Mouse (Mus musculus) thymus, adult 18-20 months (tissue): ENCODE measurements around the gene Prss53.
"Not testable (repeated sequence)": the region's sequence is repeated elsewhere in the genome, so short reads cannot be mapped to it uniquely, and the experiment has no call there.

Experiments
- DNase-seq, 2 experiments: peaks; one replicate each; pipeline ENCODE4 v3.0.0; 2022; ENCODE audit warnings: mixed read lengths in 2 of 2

The Prss53 gene

GRCm38 (mm10) chr7:127908656-127909055 is 17.9 kb upstream of the Prss53 start:
- no peak for DNase-seq

GRCm38 (mm10) chr7:127907939-127908338 is 17.2 kb upstream of the Prss53 start:
- no peak for DNase-seq

GRCm38 (mm10) chr7:127903971-127904796 is 13.4 kb upstream of the Prss53 start, which contains the start of gene Bckdk:
TSS of gene Bckdk (plus strand) at chr7:127904082.
- peak; percentile 57 to 62 for DNase-seq

DNA sequence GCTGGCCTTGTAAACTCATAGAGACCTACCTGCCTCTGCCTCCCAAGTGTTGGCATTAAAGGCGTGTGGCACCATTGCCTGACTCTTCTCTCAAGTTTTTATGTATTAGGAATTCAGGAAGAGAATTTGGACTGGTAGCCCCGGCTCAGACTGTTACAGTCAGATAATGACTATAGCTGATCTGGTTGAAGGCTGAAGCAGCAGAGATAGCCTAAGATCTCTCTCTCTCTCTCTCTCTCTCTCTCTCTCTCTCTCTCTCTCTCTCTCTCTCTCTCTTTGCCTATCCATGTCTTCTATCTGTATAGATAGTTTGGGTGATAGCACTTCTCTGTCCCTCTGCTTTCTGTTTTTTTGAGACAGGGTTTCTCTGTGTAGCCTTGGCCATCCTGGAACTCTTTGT is 11.0 kb upstream of the Prss53 start:
- no peak for DNase-seq

- DNase-seq: no peak
Measured at GRCm38 (mm10) chr7:127899997-127900396, 9.2 kb upstream of the Prss53 start.

DNA sequence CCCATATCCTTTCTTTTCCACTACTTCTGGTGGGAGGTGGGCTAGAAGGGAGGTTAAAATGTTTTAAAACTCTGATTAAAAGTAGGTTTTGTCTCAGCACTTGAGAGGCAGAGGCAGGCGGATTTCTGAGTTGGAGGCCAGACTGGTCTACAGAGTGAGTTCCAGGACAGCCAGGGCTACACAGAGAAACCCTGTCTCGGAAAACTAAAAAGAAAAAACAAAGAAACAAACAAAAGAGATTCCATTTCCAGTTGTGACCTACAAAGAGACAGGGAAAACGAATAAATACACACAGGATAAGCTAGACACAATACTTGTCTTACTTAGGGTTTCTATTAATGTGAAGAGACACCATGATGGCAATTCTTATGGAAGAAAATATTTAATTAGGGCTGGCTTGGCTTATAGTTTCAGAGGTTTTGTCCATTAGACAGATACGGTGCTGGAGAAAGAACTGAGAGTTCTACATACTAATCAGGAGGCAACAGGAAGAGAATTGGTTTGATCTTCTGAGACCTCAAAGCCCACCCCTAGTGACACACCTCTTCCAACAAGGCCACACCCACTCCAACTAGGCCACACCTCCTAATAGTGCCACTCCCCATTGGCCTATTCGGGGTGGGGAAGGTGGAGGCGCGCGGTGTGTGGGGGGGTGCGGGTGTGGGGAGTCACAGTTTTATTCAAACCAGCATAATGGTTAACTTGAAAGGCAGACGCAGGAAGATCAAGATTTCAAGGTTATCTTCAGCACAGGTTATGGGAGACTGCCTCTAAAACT is 7.6 kb upstream of the Prss53 start:
- DNase-seq: no peak

DNA sequence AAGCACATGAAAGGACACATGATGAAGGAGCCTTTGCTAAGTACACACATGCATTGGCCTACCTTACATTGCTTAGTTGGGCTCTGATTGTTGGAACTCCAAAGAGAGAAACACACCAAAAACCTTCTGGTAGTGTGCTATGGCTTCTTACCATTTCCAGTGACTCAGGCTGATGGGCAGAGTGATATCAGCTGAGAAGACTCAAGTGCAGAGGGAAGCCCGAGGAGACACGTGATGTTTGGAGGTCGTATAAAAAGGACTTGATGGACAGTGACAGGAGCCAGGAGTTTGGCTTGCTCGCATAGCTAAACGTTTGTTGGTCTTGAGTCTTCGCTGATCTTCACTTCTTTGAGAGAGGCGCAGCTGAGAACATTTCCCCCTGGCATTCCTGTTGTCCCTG is 6.8 kb upstream of the Prss53 start:
- no peak for DNase-seq

GRCm38 (mm10) chr7:127896384-127896783 is 5.6 kb upstream of the Prss53 start:
- DNase-seq: peak in 1 of 2 experiments; percentile 53

- not testable (repeated sequence) for DNase-seq
Measured at GRCm38 (mm10) chr7:127895891-127896290, 5.1 kb upstream of the Prss53 start.

DNA sequence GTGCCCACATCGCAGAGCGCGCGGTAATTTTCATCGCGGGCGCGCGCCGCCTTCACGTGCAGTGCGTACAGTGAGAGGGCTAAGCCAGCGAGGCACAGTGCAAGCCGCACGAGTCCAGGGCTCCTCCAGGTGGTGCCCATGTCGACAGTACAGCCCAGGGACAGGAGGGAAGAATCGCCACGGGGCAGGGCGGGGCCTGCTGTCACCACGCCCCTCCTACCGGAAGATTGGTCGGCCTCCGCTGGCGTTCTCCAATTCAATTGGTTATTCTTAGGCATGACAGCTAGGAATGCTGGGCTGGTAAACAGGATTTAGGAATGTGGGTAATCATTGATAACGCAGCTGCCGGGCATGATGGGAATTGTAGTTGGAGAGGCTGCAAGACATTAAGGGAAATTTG is 4.7 kb upstream of the Prss53 start, which contains the start of the genes Gm21974 and Vkorc1:
Gene Gm21974, minus strand, starts transcription at position 13 of the 400 bp plus-strand sequence.
Gene Vkorc1, minus strand, starts transcription at position 176 of the 400 bp plus-strand sequence.
- DNase-seq: peak; percentile 83 to 88

- DNase-seq: no peak
Measured at GRCm38 (mm10) chr7:127894480-127894879, 3.7 kb upstream of the Prss53 start.

DNA sequence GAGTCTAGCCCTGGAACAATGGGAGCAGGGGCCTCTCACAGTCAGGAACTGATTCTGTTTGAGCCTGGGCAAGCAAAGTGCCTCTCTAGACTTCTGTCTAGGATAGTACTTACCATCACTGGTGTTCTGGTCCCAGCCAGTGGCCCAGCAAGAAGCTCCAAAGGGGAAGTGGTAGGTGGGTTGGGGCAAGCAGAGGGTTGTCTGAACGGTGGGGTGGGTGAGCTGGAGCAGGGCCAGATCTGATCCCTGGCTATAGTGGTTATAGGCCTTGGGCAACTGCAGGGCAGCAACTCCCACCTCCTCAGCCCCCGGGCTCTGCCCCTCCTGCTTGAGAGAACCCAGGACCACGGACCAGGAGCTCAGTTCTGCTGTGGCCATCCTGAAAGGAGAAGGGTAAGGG is 1.9 kb downstream of the Prss53 start:
- no peak for DNase-seq

DNA sequence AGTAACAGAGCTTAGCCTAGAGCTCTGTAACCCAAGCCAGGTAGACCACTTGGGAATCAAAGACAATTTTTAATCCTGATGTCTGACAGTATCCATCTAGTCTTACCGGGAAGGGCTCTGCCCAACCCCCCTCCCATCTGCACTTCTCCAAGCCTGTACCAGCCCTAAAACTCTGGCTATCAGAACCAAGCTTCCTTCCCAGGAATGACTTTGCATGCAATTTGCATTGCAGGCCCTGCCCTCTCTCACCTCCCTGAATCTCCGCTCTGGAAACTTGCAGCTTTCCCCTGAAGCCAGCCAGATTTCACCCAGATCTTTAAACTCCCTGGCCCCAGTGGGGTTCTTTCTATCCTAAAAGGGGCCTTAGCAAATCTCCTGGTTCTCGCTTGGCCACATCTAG is 3.0 kb downstream of the Prss53 start:
- DNase-seq: no peak

GRCm38 (mm10) chr7:127887191-127887590 is 3.6 kb downstream of the Prss53 start:
- no peak for DNase-seq

DNA sequence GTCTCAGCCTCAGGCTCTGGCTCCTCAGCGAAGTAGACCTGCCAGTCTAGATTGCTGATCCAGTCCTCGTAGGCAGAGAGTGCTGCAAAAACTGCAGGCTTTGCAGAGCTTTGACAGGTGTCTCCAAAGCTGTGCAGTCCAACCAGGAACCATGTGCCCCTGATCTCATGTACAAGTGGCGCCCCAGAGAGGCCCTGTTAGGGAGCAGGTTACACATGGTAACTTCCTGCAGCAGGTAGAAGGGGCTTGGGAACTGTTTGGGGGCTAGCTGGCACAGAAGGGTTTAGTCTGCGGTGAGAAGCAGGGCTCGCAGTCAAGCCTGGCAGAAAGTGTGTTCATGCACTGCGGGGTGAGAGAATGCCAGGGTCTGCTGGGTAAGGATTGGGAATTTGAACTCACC is 4.2 kb downstream of the Prss53 start:
- DNase-seq: no peak

GRCm38 (mm10) chr7:127885951-127886350 is 4.8 kb downstream of the Prss53 start:
- no peak for DNase-seq

DNA sequence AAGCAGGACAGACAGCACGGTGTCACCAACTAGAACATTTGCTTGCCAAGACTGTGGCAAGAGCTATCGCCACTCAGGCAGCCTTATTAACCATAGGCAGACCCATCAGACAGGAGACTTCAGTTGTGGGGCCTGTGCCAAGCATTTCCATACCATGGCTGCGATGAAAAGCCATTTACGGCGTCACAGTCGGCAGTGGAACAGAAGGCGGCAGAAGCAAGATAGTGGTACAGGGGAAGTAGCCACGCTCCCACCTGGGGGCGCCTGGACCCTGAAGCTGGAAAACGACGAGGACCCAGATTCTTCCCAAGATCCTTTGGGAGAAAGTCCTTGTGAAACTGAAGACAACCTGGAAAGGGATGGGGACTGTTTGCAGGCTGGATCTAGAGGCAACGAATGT is 10.3 kb downstream of the Prss53 start:
- no peak for DNase-seq

DNA sequence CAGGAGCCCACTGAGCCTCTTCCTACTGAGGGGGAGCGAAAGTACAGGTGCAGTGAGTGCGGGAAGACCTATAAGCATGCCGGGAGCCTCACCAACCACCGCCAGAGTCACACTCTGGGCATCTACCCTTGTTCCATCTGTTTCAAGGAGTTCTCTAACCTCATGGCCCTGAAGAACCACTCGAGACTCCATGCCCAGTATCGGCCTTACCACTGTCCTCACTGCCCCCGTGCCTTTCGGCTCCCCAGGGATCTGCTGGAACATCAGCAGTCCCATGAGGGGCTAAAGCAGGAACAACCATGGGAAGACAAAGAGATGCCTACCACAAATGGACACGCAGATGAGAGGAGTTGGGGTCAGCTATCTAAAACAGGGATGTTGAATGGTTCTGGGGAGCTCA is 11.5 kb downstream of the Prss53 start:
- DNase-seq: no peak

DNA sequence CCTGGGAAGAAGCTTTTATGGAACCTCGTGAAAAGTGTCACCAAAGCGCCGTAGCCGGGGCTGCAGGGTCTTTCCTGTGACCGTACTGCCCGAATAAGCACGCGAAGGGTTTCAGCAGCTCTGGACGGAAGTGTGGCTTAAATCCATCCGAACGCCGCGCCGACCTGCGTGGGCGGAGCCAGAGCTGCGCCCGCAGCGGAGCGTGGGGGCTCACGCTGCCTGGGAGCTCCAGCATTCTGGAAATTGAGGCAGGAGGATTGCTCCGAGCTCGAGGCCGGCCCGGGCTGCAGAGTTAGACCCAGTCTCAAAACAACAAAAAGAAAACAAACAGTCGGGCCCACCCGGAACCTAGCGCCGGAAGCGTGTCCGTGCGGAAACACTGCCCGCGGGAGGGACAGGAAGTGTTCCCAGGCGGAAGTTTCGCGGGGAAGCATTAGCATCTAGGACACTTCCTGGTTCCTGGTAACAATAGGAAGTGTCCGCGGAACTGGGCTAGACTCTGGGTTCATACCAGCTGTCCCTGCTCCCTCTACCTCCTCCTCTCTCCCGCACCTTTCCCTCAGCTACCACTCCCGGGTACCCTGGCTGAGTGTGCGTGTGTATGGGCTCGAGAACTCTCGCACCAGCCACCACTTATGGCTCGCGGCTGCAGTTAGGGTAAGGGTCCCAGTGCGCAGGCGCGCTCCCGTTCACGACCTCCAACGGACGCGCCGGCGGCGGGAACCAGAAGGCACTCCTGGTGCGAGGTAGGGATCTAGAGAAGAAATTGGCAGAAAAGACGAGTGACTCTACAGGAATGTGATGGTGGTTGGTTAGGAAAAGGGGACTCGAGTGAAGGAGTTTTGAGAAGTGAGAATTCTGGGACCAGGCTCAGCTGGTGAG is 14.1 kb downstream of the Prss53 start, which contains the start of gene Zfp668:
Gene Zfp668, minus strand, starts transcription at position 362 of the 882 bp plus-strand sequence.
- peak; percentile 64 to 81 for DNase-seq

DNA sequence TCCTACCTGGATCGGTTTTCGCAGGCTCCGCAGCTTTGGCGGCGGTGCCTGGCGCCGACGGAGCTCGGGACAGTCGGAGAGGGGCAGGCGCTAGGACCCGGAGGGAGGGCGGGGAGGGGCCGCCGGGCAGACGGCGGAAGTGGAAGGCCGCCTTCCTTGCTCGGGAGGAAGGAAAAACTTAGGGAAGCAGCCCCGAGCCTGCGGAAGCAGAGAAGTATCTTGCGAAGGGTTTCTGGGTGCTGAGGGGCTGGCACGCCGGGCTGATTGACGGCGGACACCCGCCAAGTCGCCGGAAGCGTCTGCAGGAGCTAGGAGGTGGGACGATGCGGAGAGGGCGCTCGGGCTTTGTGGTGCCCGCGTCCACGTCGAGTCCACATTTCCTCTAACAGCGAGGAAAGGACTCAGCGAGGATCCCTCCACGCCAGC is 14.7 kb downstream of the Prss53 start, which contains the start of gene Zfp646:
Gene Zfp646, plus strand, starts transcription at position 181 of the 426 bp plus-strand sequence.
- DNase-seq: peak; percentile 53 to 73

GRCm38 (mm10) chr7:127875627-127876001 is 15.2 kb downstream of the Prss53 start:
- DNase-seq: peak; percentile 78 to 84
